Mouse (Mus musculus): ENCODE results near the gene Hivep2. TPM values are rescaled to one million over a fixed set of nuclear protein-coding genes. Genes with fewer than 3 reads are reported as not detected.

The Hivep2 gene
- polyA plus RNA-seq, 1 experiment from 2014 or later, result 10.7 TPM

- H3K36me3 ChIP-seq, result no peaks in the 10 kb centered on the region
- H3K4me3 ChIP-seq, result no peak overlapping the region
- no peak overlapping the region for H3K9ac ChIP-seq
- no peak overlapping the region for H3K4me2 ChIP-seq
- no peaks in the 10 kb centered on the region for H3K27me3 ChIP-seq
- peaks cover 22% of the 10 kb centered on the region for H3K4me1 ChIP-seq (replicated peaks)
- H3K9me3 ChIP-seq, result no peaks in the 10 kb centered on the region
- WGBS, result 17% methylated on average over 8 of the region's 8 CpGs
- peak overlapping the region; percentile 27; the same call in 1 of the 2 replicates for H3K27ac ChIP-seq (replicated peaks)
- peak; percentile 88 for ATAC-seq (ENCODE audit: low FRiP score, low read depth)
Measured at GRCm38 (mm10) chr10:14056584-14057451, 90.9 kb downstream of the Hivep2 start.

GRCm38 (mm10) chr10:14057841-14058605 lies 92.1 kb downstream of the Hivep2 start:
- no peaks in the 10 kb centered on the region for H3K36me3 ChIP-seq
- WGBS, result 93% methylated on average over 11 of the region's 11 CpGs
- no peaks in the 10 kb centered on the region for H3K27me3 ChIP-seq
- no peak for ATAC-seq (ENCODE audit: low FRiP score, low read depth)
- no peak overlapping the region for H3K4me2 ChIP-seq
- no peak overlapping the region for H3K27ac ChIP-seq (replicated peaks)
- peaks cover 22% of the 10 kb centered on the region for H3K4me1 ChIP-seq (replicated peaks)
- no peak overlapping the region for H3K4me3 ChIP-seq
- H3K9ac ChIP-seq, result no peak overlapping the region
- no peaks in the 10 kb centered on the region for H3K9me3 ChIP-seq

- H3K27me3 ChIP-seq, result no peaks in the 10 kb centered on the region
Measured at GRCm38 (mm10) chr10:14058742-14059141, 92.9 kb downstream of the Hivep2 start.

GRCm38 (mm10) chr10:14059581-14059980 lies 93.7 kb downstream of the Hivep2 start:
- ATAC-seq (ENCODE audit: low FRiP score, low read depth), result no peak
- no peaks in the 10 kb centered on the region for H3K27me3 ChIP-seq
- no peaks in the 10 kb centered on the region for H3K36me3 ChIP-seq
- H3K4me3 ChIP-seq, result no peak overlapping the region
- H3K4me1 ChIP-seq (replicated peaks), result peaks cover 22% of the 10 kb centered on the region
- H3K9me3 ChIP-seq, result no peaks in the 10 kb centered on the region
- 95% methylated on average over 2 of the region's 2 CpGs for WGBS
- no peak overlapping the region for H3K27ac ChIP-seq (replicated peaks)
- H3K9ac ChIP-seq, result no peak overlapping the region
- no peak overlapping the region for H3K4me2 ChIP-seq

More at GRCm38 (mm10) chr10:14058742-14059141, 92.9 kb downstream of the Hivep2 start:
- Histone ChIP-seq H3K4me3 (no peak overlapping the region), H3K4me1 (replicated peaks) (peaks cover 22% of the 10 kb centered on the region), H3K36me3 (no peaks in the 10 kb centered on the region), H3K9ac (no peak overlapping the region), H3K4me2 (no peak overlapping the region), H3K27ac (replicated peaks) (no peak overlapping the region), H3K9me3 (no peaks in the 10 kb centered on the region)
- WGBS, result 81% methylated on average over 2 of the region's 2 CpGs
- no peak for ATAC-seq (ENCODE audit: low FRiP score, low read depth)

GRCm38 (mm10) chr10:14060302-14060701 lies 94.4 kb downstream of the Hivep2 start:
- ATAC-seq (ENCODE audit: low FRiP score, low read depth), result no peak
- Histone ChIP-seq H3K9ac (no peak overlapping the region), H3K36me3 (no peaks in the 10 kb centered on the region), H3K27me3 (no peaks in the 10 kb centered on the region), H3K4me2 (no peak overlapping the region), H3K4me3 (no peak overlapping the region), H3K9me3 (no peaks in the 10 kb centered on the region), H3K27ac (replicated peaks) (no peak overlapping the region), H3K4me1 (replicated peaks) (peaks cover 22% of the 10 kb centered on the region)
- WGBS, result 89% methylated on average over 2 of the region's 2 CpGs

GRCm38 (mm10) chr10:14063226-14063625 lies 97.4 kb downstream of the Hivep2 start:
- Histone ChIP-seq H3K4me2 (no peak overlapping the region), H3K4me1 (replicated peaks) (no peaks in the 10 kb centered on the region), H3K27ac (replicated peaks) (no peak overlapping the region), H3K36me3 (no peaks in the 10 kb centered on the region), H3K4me3 (no peak overlapping the region), H3K9me3 (no peaks in the 10 kb centered on the region), H3K9ac (no peak overlapping the region), H3K27me3 (no peaks in the 10 kb centered on the region)
- 91% methylated on average over 4 of the region's 4 CpGs for WGBS
- no peak for ATAC-seq (ENCODE audit: low FRiP score, low read depth)

- H3K36me3 ChIP-seq, result no peaks in the 10 kb centered on the region
- H3K27me3 ChIP-seq, result no peaks in the 10 kb centered on the region
- H3K4me1 ChIP-seq (replicated peaks), result no peaks in the 10 kb centered on the region
- 79% methylated on average over 15 of the region's 15 CpGs for WGBS
- H3K9me3 ChIP-seq, result no peaks in the 10 kb centered on the region
- H3K4me2 ChIP-seq, result no peak overlapping the region
- no peak overlapping the region for H3K4me3 ChIP-seq
- no peak overlapping the region for H3K9ac ChIP-seq
- no peak overlapping the region for H3K27ac ChIP-seq (replicated peaks)
- no peak for ATAC-seq (ENCODE audit: low FRiP score, low read depth)
Measured at GRCm38 (mm10) chr10:14064759-14065395, 99.0 kb downstream of the Hivep2 start.

GRCm38 (mm10) chr10:14067802-14068201 lies 101.9 kb downstream of the Hivep2 start:
- 86% methylated on average over 4 of the region's 4 CpGs for WGBS
- Histone ChIP-seq H3K4me1 (replicated peaks) (no peaks in the 10 kb centered on the region), H3K27me3 (no peaks in the 10 kb centered on the region), H3K4me3 (no peak overlapping the region), H3K9me3 (no peaks in the 10 kb centered on the region), H3K27ac (replicated peaks) (no peak overlapping the region), H3K9ac (no peak overlapping the region), H3K36me3 (no peaks in the 10 kb centered on the region), H3K4me2 (no peak overlapping the region)
- ATAC-seq (ENCODE audit: low FRiP score, low read depth), result no peak

- no peaks in the 10 kb centered on the region for H3K36me3 ChIP-seq
- no peaks in the 10 kb centered on the region for H3K4me1 ChIP-seq (replicated peaks)
- no peak overlapping the region for H3K4me2 ChIP-seq
- no peak overlapping the region for H3K4me3 ChIP-seq
- 93% methylated on average over 5 of the region's 5 CpGs for WGBS
- H3K27ac ChIP-seq (replicated peaks), result no peak overlapping the region
- no peak overlapping the region for H3K9ac ChIP-seq
- no peaks in the 10 kb centered on the region for H3K9me3 ChIP-seq
- no peaks in the 10 kb centered on the region for H3K27me3 ChIP-seq
- no peak for ATAC-seq (ENCODE audit: low FRiP score, low read depth)
Measured at GRCm38 (mm10) chr10:14070498-14071079, 104.7 kb downstream of the Hivep2 start.

- Histone ChIP-seq H3K4me1 (replicated peaks) (no peaks in the 10 kb centered on the region), H3K4me3 (no peak overlapping the region), H3K27me3 (no peaks in the 10 kb centered on the region), H3K9me3 (no peaks in the 10 kb centered on the region), H3K9ac (no peak overlapping the region), H3K27ac (replicated peaks) (no peak overlapping the region), H3K4me2 (no peak overlapping the region), H3K36me3 (no peaks in the 10 kb centered on the region)
- ATAC-seq (ENCODE audit: low FRiP score, low read depth), result no peak
- 89% methylated on average over 3 of the region's 3 CpGs for WGBS
Measured at GRCm38 (mm10) chr10:14072504-14072903, 106.6 kb downstream of the Hivep2 start.

- H3K36me3 ChIP-seq, result no peaks in the 10 kb centered on the region
- no peaks in the 10 kb centered on the region for H3K27me3 ChIP-seq
- H3K4me3 ChIP-seq, result no peak overlapping the region
- H3K27ac ChIP-seq (replicated peaks), result no peak overlapping the region
- H3K4me1 ChIP-seq (replicated peaks), result no peaks in the 10 kb centered on the region
- no peak overlapping the region for H3K4me2 ChIP-seq
- H3K9me3 ChIP-seq, result no peaks in the 10 kb centered on the region
- WGBS, result 90% methylated on average over 5 of the region's 5 CpGs
- ATAC-seq (ENCODE audit: low FRiP score, low read depth), result no peak
- H3K9ac ChIP-seq, result no peak overlapping the region
Measured at GRCm38 (mm10) chr10:14075767-14076166, 109.9 kb downstream of the Hivep2 start.

All from hindbrain, embryonic 15.5 days (tissue).